Mouse (Mus musculus) brain, embryonic 14.5 days (tissue): ENCODE results near the gene Cmip. TPM values are rescaled to one million over a fixed set of nuclear protein-coding genes. Genes with fewer than 3 reads are reported as not detected.
A peak's percentile ranks its signal among the peaks of the same experiment; 100 is the strongest.

Source experiments
- DNase-seq: peaks from one replicate; pipeline ENCODE4 v3.0.0-alpha.2; 2011; ENCODE audit warnings: low read depth
- CTCF ChIP-seq: fragments of 200-500 bp; IDR thresholded peaks from 2 replicates; pipeline ENCODE4 v1.5.1; 2012; ENCODE audit warnings: inconsistent platforms, mild to moderate bottlenecking, moderate library complexity, borderline replicate concordance; ENCODE audit not compliant: insufficient read depth, insufficient read length; ENCODE audit errors: extremely low read depth
- POLR2A ChIP-seq: fragments of 200-500 bp; IDR thresholded peaks from 2 replicates; pipeline ENCODE4 v1.6.1; 2012; ENCODE audit warnings: mild to moderate bottlenecking, inconsistent platforms, borderline replicate concordance; ENCODE audit not compliant: poor library complexity, insufficient read depth, insufficient read length, severe bottlenecking; ENCODE audit errors: extremely low read depth
- polyA plus RNA-seq: library from polyadenylated mRNA; depleted of rRNA; stranded (reverse); fragments of >200 nt; gene quantifications from 2 replicates; pipeline ENCODE4 v1.2.3, GENCODE M21; 2012

The Cmip gene
- polyA plus RNA-seq, 1 experiment: 205 TPM

GRCm38 (mm10) chr8:117431554-117431953 lies 174.7 kb downstream of the Cmip start:
- DNase-seq: no peak
- no peak for TF ChIP-seq CTCF
- no peak for TF ChIP-seq POLR2A

- TF ChIP-seq CTCF: no peak
- TF ChIP-seq POLR2A: no peak
These were observed 175.2 kb downstream of the Cmip start for GRCm38 (mm10) chr8:117432111-117432510.

GRCm38 (mm10) chr8:117433968-117434367 lies 177.1 kb downstream of the Cmip start:
- DNase-seq: no peak
- no peak for TF ChIP-seq POLR2A
- no peak for TF ChIP-seq CTCF

More at GRCm38 (mm10) chr8:117432111-117432510, 175.2 kb downstream of the Cmip start:
- no peak for DNase-seq

GRCm38 (mm10) chr8:117436786-117437185 lies 179.9 kb downstream of the Cmip start:
- no peak for TF ChIP-seq CTCF
- TF ChIP-seq POLR2A: no peak
- no peak for DNase-seq

GRCm38 (mm10) chr8:117437616-117438015 lies 180.8 kb downstream of the Cmip start:
- DNase-seq: no peak
- TF ChIP-seq CTCF (no peak), POLR2A (no peak)

- DNase-seq: no peak
- no peak for TF ChIP-seq POLR2A
- TF ChIP-seq CTCF: no peak
These were observed 183.5 kb downstream of the Cmip start for GRCm38 (mm10) chr8:117440317-117440716.

- TF ChIP-seq POLR2A (no peak), CTCF (no peak)
- no peak for DNase-seq
These were observed 183.9 kb downstream of the Cmip start for GRCm38 (mm10) chr8:117440759-117441158.

- no peak for DNase-seq
- TF ChIP-seq CTCF (no peak), POLR2A (no peak)
These were observed 188.6 kb downstream of the Cmip start for GRCm38 (mm10) chr8:117445507-117445906.

- no peak for TF ChIP-seq CTCF
- TF ChIP-seq POLR2A: no peak
- peak; percentile 88 for DNase-seq
These were observed 189.6 kb downstream of the Cmip start for GRCm38 (mm10) chr8:117446344-117446997.

- no peak for TF ChIP-seq CTCF
- no peak for TF ChIP-seq POLR2A
- DNase-seq: peak; percentile 76
These were observed 194.2 kb downstream of the Cmip start for GRCm38 (mm10) chr8:117451072-117451471.

GRCm38 (mm10) chr8:117453974-117454373 lies 197.1 kb downstream of the Cmip start:
- TF ChIP-seq CTCF (no peak), POLR2A (no peak)
- DNase-seq: peak; percentile 61

GRCm38 (mm10) chr8:117454516-117455116 lies 197.8 kb downstream of the Cmip start:
- TF ChIP-seq POLR2A (no peak), CTCF (no peak)
- DNase-seq: no peak

GRCm38 (mm10) chr8:117455701-117456100 lies 198.8 kb downstream of the Cmip start:
- TF ChIP-seq CTCF: no peak
- TF ChIP-seq POLR2A: no peak
- DNase-seq: no peak

GRCm38 (mm10) chr8:117458440-117458839 lies 201.6 kb downstream of the Cmip start:
- TF ChIP-seq CTCF: no peak
- no peak for TF ChIP-seq POLR2A
- no peak for DNase-seq
